Mouse (Mus musculus) adrenal gland, adult 2 months (tissue): Measurements from ENCODE around the gene Mgat4b. TPM values are rescaled to one million over a fixed set of nuclear protein-coding genes. Genes with fewer than 3 reads are reported as not detected.

Experiments
- microRNA-seq, 2 experiments: library from miRNA; unstranded; fragments of <30 nt; microRNA quantifications; one replicate each; pipeline ENCODE4 v1.2.0; 2021
- polyA plus RNA-seq: library from polyadenylated mRNA; depleted of rRNA; stranded (reverse); fragments of >200 nt; gene quantifications from 2 replicates; pipeline ENCODE4 v1.2.3, GENCODE M21; 2012; rRNA removed
- total RNA-seq, 2 experiments: library from RNA; stranded (reverse); gene quantifications; 2 replicates each; pipeline ENCODE4 v1.2.3; 2021

Mgat4b gene
- total and polyA plus RNA-seq, 3 experiments: 119 to 361 (median 128) TPM

Small RNAs within 50 kb of the gene (microRNA-seq; reads per million reads assigned to microRNA genes)
- gene Mir6919: 0.66 to 2.1 reads per million in 2 experiments

Other genes starting within 250 kb of the Mgat4b start
- gene Rnf130, start 185.5 kb upstream of the Mgat4b start, total RNA-seq: 100 to 1,000 TPM in 1 of 2 experiments, 10 to 100 TPM in 1; 78.9 to 102 TPM
- 114 and 129 TPM in 2 replicates for gene Rnf130, start 185.5 kb upstream of the Mgat4b start, polyA plus RNA-seq
- 100 to 1,000 TPM; 145 TPM for gene Tbc1d9b, start 79.5 kb upstream of the Mgat4b start, total RNA-seq
- gene Tbc1d9b, start 79.5 kb upstream of the Mgat4b start, polyA plus RNA-seq: 165 and 168 TPM in 2 replicates
- 10 to 100 TPM in 1 of 2 experiments, 1 to 10 TPM in 1; 4.9 to 11.5 TPM for gene Mrnip, start 36.4 kb upstream of the Mgat4b start, total RNA-seq
- 6.6 and 8.7 TPM in 2 replicates for gene Mrnip, start 36.4 kb upstream of the Mgat4b start, polyA plus RNA-seq
- gene Sqstm1, start 63 bp upstream of the Mgat4b start, total RNA-seq: 1,000 to 10,000 TPM in 1 of 2 experiments, 100 to 1,000 TPM in 1; 696 to 1,341 TPM
- 517 and 655 TPM in 2 replicates for gene Sqstm1, start 63 bp upstream of the Mgat4b start, polyA plus RNA-seq
- 10 to 100 TPM; 17.0 to 21.6 TPM for gene Ltc4s, start 27.7 kb downstream of the Mgat4b start, total RNA-seq
- gene Ltc4s, start 27.7 kb downstream of the Mgat4b start, polyA plus RNA-seq: 83.6 and 186 TPM in 2 replicates
- gene Maml1, start 81.4 kb downstream of the Mgat4b start, total RNA-seq: 10 to 100 TPM; 20.8 to 27.8 TPM
- gene Maml1, start 81.4 kb downstream of the Mgat4b start, polyA plus RNA-seq: 24.8 and 26.8 TPM in 2 replicates
- 100 to 1,000 TPM; 479 to 498 TPM for gene Canx, start 114.8 kb downstream of the Mgat4b start, total RNA-seq
- 13.9 and 19.7 TPM in 2 replicates for gene Canx, start 114.8 kb downstream of the Mgat4b start, polyA plus RNA-seq
- not detected for gene Cby3, start 143.6 kb downstream of the Mgat4b start, total RNA-seq
- gene Cby3, start 143.6 kb downstream of the Mgat4b start, polyA plus RNA-seq: 0.57 TPM in 1 of 2 replicates, not detected in the other
- 100 to 1,000 TPM; 225 to 240 TPM for gene Hnrnph1, start 166.1 kb downstream of the Mgat4b start, total RNA-seq
- 13.4 and 13.7 TPM in 2 replicates for gene Hnrnph1, start 166.1 kb downstream of the Mgat4b start, polyA plus RNA-seq
- gene Rufy1, start 220.2 kb downstream of the Mgat4b start, total RNA-seq: 10 to 100 TPM; 33.8 to 45.8 TPM
- gene Rufy1, start 220.2 kb downstream of the Mgat4b start, polyA plus RNA-seq: 23.5 and 24.6 TPM in 2 replicates